Mouse (Mus musculus): ENCODE measurements around the gene Bnip1. TPM values are rescaled to one million over a fixed set of nuclear protein-coding genes. Genes with fewer than 3 reads are reported as not detected.

Gene Bnip1
- polyA plus RNA-seq, 1 experiment: 2.9 TPM

GRCm38 (mm10) chr17:26841981-26842380 is 61.1 kb downstream of the Bnip1 start:
- H3K4me3 ChIP-seq (replicated peaks): no peak overlapping the region

More at GRCm38 (mm10) chr17:26841981-26842380, 61.1 kb downstream of the Bnip1 start:
- peaks cover 99% of the 10 kb centered on the region for H3K27me3 ChIP-seq (ENCODE audit: control insufficient read depth)
- TF ChIP-seq GATA1 (IDR thresholded peaks at IDR 0.05; ENCODE audit: low read length): no peak
- no peak for TF ChIP-seq TAL1 (IDR thresholded peaks at IDR 0.05; ENCODE audit: low read length)
- no peaks in the 10 kb centered on the region for H3K36me3 ChIP-seq (ENCODE audit: control insufficient read depth)
- peaks cover 7% of the 10 kb centered on the region; the same call in 1 of the 2 replicates for H3K9me3 ChIP-seq (ENCODE audit: control insufficient read depth, low read length)
- no peaks in the 10 kb centered on the region for H3K4me1 ChIP-seq (ENCODE audit: control insufficient read depth)

Other genes with a start within 250 kb of the Bnip1 start
- gene Ergic1, start 219.6 kb upstream of the Bnip1 start, polyA plus RNA-seq (2012): 0.23 and 0.28 TPM in 2 replicates
- 107 and 129 TPM in 2 replicates for gene Dusp1, start 218.9 kb upstream of the Bnip1 start, polyA plus RNA-seq (2012)
- gene Atp6v0e, start 117.8 kb upstream of the Bnip1 start, polyA plus RNA-seq (2012): 1.1 and 2.3 TPM in 2 replicates
- 0.02 and 0.10 TPM in 2 replicates for gene Crebrf, start 65.4 kb upstream of the Bnip1 start, polyA plus RNA-seq (2012)
- not detected in 2 replicates for gene Nkx2-5, start 63.9 kb downstream of the Bnip1 start, polyA plus RNA-seq (2012)
- gene Kifc5b, start 136.0 kb downstream of the Bnip1 start, polyA plus RNA-seq (2012): 8.1 and 9.2 TPM in 2 replicates
- gene Phf1, start 152.0 kb downstream of the Bnip1 start, polyA plus RNA-seq (2012): 5.0 and 6.2 TPM in 2 replicates
- 19.6 and 19.8 TPM in 2 replicates for gene Cuta, start 158.5 kb downstream of the Bnip1 start, polyA plus RNA-seq (2012)
- 0.78 and 0.86 TPM in 2 replicates for gene Syngap1, start 160.2 kb downstream of the Bnip1 start, polyA plus RNA-seq (2012)
- 0.12 and 0.13 TPM in 2 replicates for gene Zbtb9, start 192.1 kb downstream of the Bnip1 start, polyA plus RNA-seq (2012)
- 8.1 TPM in 2 replicates for gene Bak1, start 247.9 kb downstream of the Bnip1 start, polyA plus RNA-seq (2012)